Mouse (Mus musculus): Measurements from ENCODE around the gene Vps33a. TPM values are rescaled to one million over a fixed set of nuclear protein-coding genes. Genes with fewer than 3 reads are reported as not detected.
"Not testable (repeated sequence)": the region's sequence is repeated elsewhere in the genome, so short reads cannot be mapped to it uniquely, and the experiment has no call there.

Gene Vps33a
- polyA plus RNA-seq, 1 experiment from 2014 or later, result 43.0 TPM

- Histone ChIP-seq H3K4me3 (no peak overlapping the region), H3K4me1 (replicated peaks) (peaks cover 36% of the 10 kb centered on the region), H3K9me3 (no peaks in the 10 kb centered on the region), H3K36me3 (peaks cover 32% of the 10 kb centered on the region), H3K4me2 (peak overlapping the region; percentile 92; the same call in 1 of the 2 replicates), H3K27me3 (no peaks in the 10 kb centered on the region), H3K27ac (replicated peaks) (no peak overlapping the region), H3K9ac (0 out of 2 replicates have a peak overlapping the region, but pooled peaks have one; percentile 26)
- ATAC-seq (ENCODE audit: low read depth), result no peak
- WGBS, result 88% methylated on average over 1 of the region's 1 CpGs
Observed at GRCm38 (mm10) chr5:123522166-123522565, 50.7 kb downstream of the Vps33a start.

GRCm38 (mm10) chr5:123521621-123522020, 51.2 kb downstream of the Vps33a start:
- Histone ChIP-seq H3K27ac (replicated peaks) (no peak overlapping the region), H3K27me3 (no peaks in the 10 kb centered on the region), H3K4me2 (no peak overlapping the region), H3K9me3 (no peaks in the 10 kb centered on the region), H3K4me1 (replicated peaks) (peaks cover 36% of the 10 kb centered on the region), H3K4me3 (no peak overlapping the region), H3K36me3 (peaks cover 34% of the 10 kb centered on the region), H3K9ac (no peak overlapping the region)
- no peak for ATAC-seq (ENCODE audit: low read depth)
- 85% methylated on average over 1 of the region's 1 CpGs for WGBS

GRCm38 (mm10) chr5:123520666-123521065, 52.2 kb downstream of the Vps33a start:
- no peak overlapping the region for H3K27ac ChIP-seq (replicated peaks)
- no peak for ATAC-seq (ENCODE audit: low read depth)
- no peak overlapping the region for H3K4me3 ChIP-seq
- no peak overlapping the region for H3K9ac ChIP-seq
- no peaks in the 10 kb centered on the region for H3K9me3 ChIP-seq
- peaks cover 36% of the 10 kb centered on the region for H3K4me1 ChIP-seq (replicated peaks)
- H3K27me3 ChIP-seq, result no peaks in the 10 kb centered on the region
- WGBS, result 87% methylated on average over 9 of the region's 9 CpGs
- no peak overlapping the region for H3K4me2 ChIP-seq
- peaks cover 39% of the 10 kb centered on the region for H3K36me3 ChIP-seq

- no peak overlapping the region for H3K4me2 ChIP-seq
- no peak overlapping the region for H3K9ac ChIP-seq
- H3K9me3 ChIP-seq, result no peaks in the 10 kb centered on the region
- no peak overlapping the region for H3K27ac ChIP-seq (replicated peaks)
- WGBS, result 91% methylated on average over 5 of the region's 5 CpGs
- no peak overlapping the region for H3K4me3 ChIP-seq
- no peaks in the 10 kb centered on the region for H3K4me1 ChIP-seq (replicated peaks)
- no peak for ATAC-seq (ENCODE audit: low read depth)
- no peaks in the 10 kb centered on the region for H3K27me3 ChIP-seq
- H3K36me3 ChIP-seq, result peaks cover 86% of the 10 kb centered on the region
Observed at GRCm38 (mm10) chr5:123514871-123515270, 58.0 kb downstream of the Vps33a start.

GRCm38 (mm10) chr5:123512102-123512501, 60.7 kb downstream of the Vps33a start:
- no peak overlapping the region for H3K4me3 ChIP-seq
- WGBS, result 85% methylated on average over 3 of the region's 3 CpGs
- peaks cover 21% of the 10 kb centered on the region for H3K4me1 ChIP-seq (replicated peaks)
- H3K27ac ChIP-seq (replicated peaks), result no peak overlapping the region
- ATAC-seq (ENCODE audit: low read depth), result no peak
- no peak overlapping the region for H3K4me2 ChIP-seq
- H3K9me3 ChIP-seq, result no peaks in the 10 kb centered on the region
- no peak overlapping the region for H3K9ac ChIP-seq
- peaks cover 61% of the 10 kb centered on the region for H3K36me3 ChIP-seq
- H3K27me3 ChIP-seq, result peaks cover 7% of the 10 kb centered on the region

GRCm38 (mm10) chr5:123511426-123511825, 61.4 kb downstream of the Vps33a start:
- H3K4me3 ChIP-seq; H3K4me2 ChIP-seq; H3K9me3 ChIP-seq; H3K27ac ChIP-seq (replicated peaks); ATAC-seq (ENCODE audit: low read depth); H3K9ac ChIP-seq: not testable (repeated sequence)
- WGBS, result 88% methylated on average over 3 of the region's 3 CpGs
- Histone ChIP-seq H3K36me3 (peaks cover 55% of the 10 kb centered on the region), H3K4me1 (replicated peaks) (peaks cover 21% of the 10 kb centered on the region), H3K27me3 (peaks cover 14% of the 10 kb centered on the region)

GRCm38 (mm10) chr5:123510160-123510559, 62.7 kb downstream of the Vps33a start, which contains the start of gene B3gnt4:
B3gnt4 (plus strand) TSS chr5:123510460.
- H3K4me3 ChIP-seq, result peak within 1 kb of the TSS; percentile 59; the same call in 1 of the 2 replicates

GRCm38 (mm10) chr5:123508921-123509320, 63.9 kb downstream of the Vps33a start:
- Histone ChIP-seq H3K9ac (peak overlapping the region; percentile 75), H3K36me3 (peaks cover 30% of the 10 kb centered on the region), H3K27ac (replicated peaks) (no peak overlapping the region), H3K9me3 (no peaks in the 10 kb centered on the region), H3K4me1 (replicated peaks) (peaks cover 21% of the 10 kb centered on the region), H3K4me3 (peak overlapping the region; percentile 59), H3K4me2 (peak overlapping the region; percentile 74), H3K27me3 (peaks cover 20% of the 10 kb centered on the region)
- ATAC-seq (ENCODE audit: low read depth), result peak; percentile 13; the same call in 1 of the 2 replicates
- WGBS, result 5% methylated on average over 12 of the region's 12 CpGs

More at GRCm38 (mm10) chr5:123510160-123510559, 62.7 kb downstream of the Vps33a start, which contains the start of gene B3gnt4:
- H3K9ac ChIP-seq, result peak within 1 kb of the TSS; percentile 75; the same call in 1 of the 2 replicates
- no peaks in the 10 kb centered on the region for H3K9me3 ChIP-seq
- H3K27me3 ChIP-seq, result peaks cover 17% of the 10 kb centered on the region
- peaks cover 21% of the 10 kb centered on the region for H3K4me1 ChIP-seq (replicated peaks)
- no peak within 1 kb of the TSS for H3K27ac ChIP-seq (replicated peaks)
- WGBS, result 86% methylated on average over 5 of the region's 5 CpGs
- H3K4me2 ChIP-seq, result peak within 1 kb of the TSS; percentile 74
- H3K36me3 ChIP-seq, result peaks cover 42% of the 10 kb centered on the region
- ATAC-seq (ENCODE audit: low read depth), result no peak

GRCm38 (mm10) chr5:123507936-123508723, 64.7 kb downstream of the Vps33a start:
- Histone ChIP-seq H3K4me3 (peak overlapping the region; percentile 59), H3K9me3 (no peaks in the 10 kb centered on the region), H3K27me3 (peaks cover 20% of the 10 kb centered on the region), H3K36me3 (peaks cover 24% of the 10 kb centered on the region), H3K9ac (peak overlapping the region; percentile 75), H3K4me1 (replicated peaks) (peaks cover 21% of the 10 kb centered on the region), H3K4me2 (peak overlapping the region; percentile 74), H3K27ac (replicated peaks) (no peak overlapping the region)
- WGBS, result under 1% methylated on average over 57 of the region's 59 CpGs
- peak; percentile 92 for ATAC-seq (ENCODE audit: low read depth)

GRCm38 (mm10) chr5:123501973-123502372, 70.9 kb downstream of the Vps33a start:
- no peaks in the 10 kb centered on the region for H3K36me3 ChIP-seq
- H3K4me3 ChIP-seq, result no peak overlapping the region
- no peak overlapping the region for H3K27ac ChIP-seq (replicated peaks)
- peaks cover 25% of the 10 kb centered on the region for H3K27me3 ChIP-seq
- H3K9ac ChIP-seq, result no peak overlapping the region
- no peak for ATAC-seq (ENCODE audit: low read depth)
- no peaks in the 10 kb centered on the region for H3K9me3 ChIP-seq
- WGBS, result 75% methylated on average over 4 of the region's 4 CpGs
- no peak overlapping the region for H3K4me2 ChIP-seq
- peaks cover 11% of the 10 kb centered on the region for H3K4me1 ChIP-seq (replicated peaks)

- H3K4me3 ChIP-seq, result no peak overlapping the region
- H3K9me3 ChIP-seq, result no peaks in the 10 kb centered on the region
- H3K36me3 ChIP-seq, result no peaks in the 10 kb centered on the region
- peaks cover 17% of the 10 kb centered on the region for H3K27me3 ChIP-seq
- WGBS, result 57% methylated on average over 4 of the region's 4 CpGs
- no peak overlapping the region for H3K4me2 ChIP-seq
- peaks cover 16% of the 10 kb centered on the region for H3K4me1 ChIP-seq (replicated peaks)
- no peak overlapping the region for H3K27ac ChIP-seq (replicated peaks)
- no peak for ATAC-seq (ENCODE audit: low read depth)
- H3K9ac ChIP-seq, result no peak overlapping the region
Observed at GRCm38 (mm10) chr5:123499717-123500116, 73.1 kb downstream of the Vps33a start.

GRCm38 (mm10) chr5:123489935-123490334, 82.9 kb downstream of the Vps33a start:
- no peak overlapping the region for H3K4me3 ChIP-seq
- WGBS, result 67% methylated on average over 9 of the region's 9 CpGs
- no peaks in the 10 kb centered on the region for H3K27me3 ChIP-seq
- no peak for ATAC-seq (ENCODE audit: low read depth)
- no peaks in the 10 kb centered on the region for H3K9me3 ChIP-seq
- no peak overlapping the region for H3K27ac ChIP-seq (replicated peaks)
- H3K36me3 ChIP-seq, result no peaks in the 10 kb centered on the region
- no peak overlapping the region for H3K9ac ChIP-seq
- peaks cover 11% of the 10 kb centered on the region for H3K4me1 ChIP-seq (replicated peaks)
- H3K4me2 ChIP-seq, result no peak overlapping the region
